Mouse (Mus musculus): Measurements from ENCODE around the gene Ubl4b. TPM values are rescaled to one million over a fixed set of nuclear protein-coding genes. Genes with fewer than 3 reads are reported as not detected.

Gene Ubl4b
- total RNA-seq, 2 experiments from 2014 or later = not detected

DNA sequence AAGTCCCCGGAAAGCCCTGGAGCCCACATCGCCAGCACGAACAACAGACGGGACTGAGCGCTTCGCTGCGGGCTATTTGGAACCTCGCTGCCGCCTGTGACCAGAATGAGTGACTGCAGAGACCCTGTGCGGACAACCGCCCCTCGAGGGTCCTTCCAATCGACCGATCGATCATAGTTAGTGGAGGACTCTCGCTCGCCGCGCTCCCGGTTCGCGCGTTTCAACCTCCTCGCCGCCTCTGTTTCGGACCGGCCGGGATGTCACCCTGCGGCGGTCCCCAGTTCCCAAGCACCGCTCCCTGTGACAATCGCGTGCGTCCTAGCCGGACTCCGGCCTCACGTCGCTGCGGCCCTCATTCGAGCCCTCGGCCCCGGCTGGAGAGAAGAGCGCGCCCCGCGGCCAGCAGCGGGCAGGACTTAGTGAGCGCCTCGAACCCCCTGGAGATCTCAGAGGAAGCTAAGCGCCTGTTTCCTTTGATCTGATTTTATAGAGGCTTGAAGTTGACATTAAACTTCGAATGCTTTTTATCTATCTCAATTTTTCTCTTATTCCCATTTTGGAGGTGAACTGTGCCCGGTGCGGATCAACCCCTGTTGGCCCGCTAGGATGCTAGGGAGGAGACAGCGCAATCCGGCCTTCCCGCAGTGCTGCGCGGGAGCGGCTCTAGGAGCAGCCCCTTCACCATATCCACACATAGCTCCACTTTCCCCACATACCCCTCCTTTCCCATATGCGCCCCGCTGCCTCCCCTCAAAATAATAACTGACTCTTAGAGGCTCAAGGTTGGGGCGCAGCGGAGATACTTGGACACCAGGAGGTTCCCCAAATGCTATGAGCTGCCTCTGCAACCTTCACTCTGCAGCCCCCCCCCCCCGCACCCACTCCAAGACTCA, 28.2 kb upstream of the Ubl4b start:
- no peak for DNase-seq (ENCODE audit: low spot score in 2 of 2)
- H3K4me3 ChIP-seq = peak overlapping the region; percentile 33
- H3K27ac ChIP-seq = no peak overlapping the region

DNA sequence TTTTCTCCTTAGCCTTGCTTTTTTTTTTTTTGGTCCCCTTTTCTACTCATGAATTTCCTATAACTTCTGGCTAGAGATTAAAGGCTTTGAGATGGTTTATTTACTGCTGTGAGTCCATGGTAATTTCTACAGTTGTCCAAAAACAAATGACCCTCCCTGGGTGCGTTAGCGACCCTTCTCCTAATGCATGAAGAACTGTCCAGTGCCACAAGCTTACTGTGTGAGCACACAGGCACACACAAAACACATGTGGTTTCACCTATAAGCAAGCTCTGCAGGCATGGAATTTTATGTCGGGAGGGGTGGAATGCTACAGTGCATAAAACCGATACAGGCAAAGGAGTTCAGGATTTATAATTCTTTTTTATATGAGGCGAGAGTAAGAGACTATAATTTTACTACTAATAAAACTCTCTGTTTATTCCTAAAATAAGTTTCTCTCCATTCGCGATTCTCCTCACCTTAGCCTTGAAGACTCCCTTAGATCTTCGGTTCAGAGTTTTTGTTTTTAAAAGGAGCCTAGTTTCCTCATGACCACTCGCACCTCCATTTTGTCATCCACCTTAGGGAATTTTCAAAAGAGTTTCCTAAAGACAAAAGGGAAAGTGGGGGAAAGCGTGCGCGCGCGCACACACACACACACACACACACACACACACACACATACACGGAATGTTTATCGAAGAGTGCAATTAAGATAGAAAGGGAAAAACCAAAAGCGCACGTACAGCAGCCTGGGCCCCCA, 27.4 kb upstream of the Ubl4b start:
- DNase-seq (ENCODE audit: low spot score in 2 of 2) = no peak
- Histone ChIP-seq H3K27ac (no peak overlapping the region), H3K4me3 (no peak overlapping the region; the same call in 1 of the 2 replicates)
- no peak for TF ChIP-seq CTCF (conservative IDR thresholded peaks at IDR 0.05)

More for the DNA sequence above, 28.2 kb upstream of the Ubl4b start:
- TF ChIP-seq CTCF (conservative IDR thresholded peaks at IDR 0.05) = no peak

DNA sequence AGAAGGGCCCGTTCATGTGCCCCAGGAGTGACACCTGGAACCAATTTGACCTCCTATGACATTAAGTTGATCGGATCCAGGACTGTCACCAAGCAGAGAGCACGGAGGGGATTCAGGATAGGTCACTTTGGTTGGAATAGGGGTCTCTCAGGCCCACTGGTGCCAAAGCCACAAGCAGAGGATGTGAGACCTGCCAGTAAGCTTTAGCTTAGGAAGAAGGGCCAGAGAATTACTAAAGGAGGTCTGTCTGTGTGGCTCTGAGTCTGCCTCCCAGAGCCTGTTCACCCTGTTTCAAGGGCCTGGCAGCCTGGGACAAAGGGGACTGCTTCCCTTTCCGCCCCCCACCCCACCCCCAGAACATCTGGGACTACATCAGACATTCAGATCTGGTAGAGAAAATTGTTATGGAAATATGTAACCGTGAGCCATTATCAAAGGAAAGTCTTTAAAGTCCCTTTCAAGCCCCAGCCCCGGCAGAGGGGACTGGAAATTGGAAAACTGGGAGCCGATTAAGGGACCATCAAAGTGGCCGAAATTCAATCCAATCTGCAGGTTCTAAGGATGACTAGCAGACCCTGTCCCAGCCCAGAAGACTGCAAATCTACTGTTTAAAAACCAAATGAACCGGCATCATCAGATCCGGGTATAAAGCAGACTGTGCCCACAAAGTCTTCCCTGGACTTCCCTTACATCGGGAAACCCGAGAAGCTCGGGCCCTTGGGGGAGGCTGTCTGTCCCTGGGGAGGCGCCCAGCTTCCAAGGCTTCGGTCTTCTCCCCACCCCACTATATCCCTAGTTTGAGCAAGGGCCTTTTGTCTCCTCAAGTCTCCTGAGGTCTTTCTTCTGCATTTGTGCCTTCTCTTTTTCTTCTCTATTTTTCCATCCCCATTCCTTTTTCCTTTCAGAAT, 26.5 kb upstream of the Ubl4b start:
- no peak overlapping the region for H3K27ac ChIP-seq
- no peak for DNase-seq (ENCODE audit: low spot score in 2 of 2)
- no peak overlapping the region for H3K4me3 ChIP-seq
- no peak for TF ChIP-seq CTCF (conservative IDR thresholded peaks at IDR 0.05)

GRCm38 (mm10) chr3:107579466-107579865, 24.6 kb upstream of the Ubl4b start:
- no peak overlapping the region for H3K27ac ChIP-seq
- peak; percentile 54 to 85 for DNase-seq (ENCODE audit: low spot score in 2 of 2)
- peak; percentile 93 for TF ChIP-seq CTCF (conservative IDR thresholded peaks at IDR 0.05)
- H3K4me3 ChIP-seq = no peak overlapping the region

- no peak for DNase-seq (ENCODE audit: low spot score in 2 of 2)
- no peak overlapping the region for H3K4me3 ChIP-seq
These were observed 23.0 kb upstream of the Ubl4b start for GRCm38 (mm10) chr3:107577810-107578390.

GRCm38 (mm10) chr3:107576807-107577206, 21.9 kb upstream of the Ubl4b start:
- no peak overlapping the region for H3K4me3 ChIP-seq
- no peak for DNase-seq (ENCODE audit: low spot score in 2 of 2)
- no peak for TF ChIP-seq CTCF (conservative IDR thresholded peaks at IDR 0.05)
- no peak overlapping the region for H3K27ac ChIP-seq

More at GRCm38 (mm10) chr3:107577810-107578390, 23.0 kb upstream of the Ubl4b start:
- no peak for TF ChIP-seq CTCF (conservative IDR thresholded peaks at IDR 0.05)
- no peak overlapping the region for H3K27ac ChIP-seq

DNA sequence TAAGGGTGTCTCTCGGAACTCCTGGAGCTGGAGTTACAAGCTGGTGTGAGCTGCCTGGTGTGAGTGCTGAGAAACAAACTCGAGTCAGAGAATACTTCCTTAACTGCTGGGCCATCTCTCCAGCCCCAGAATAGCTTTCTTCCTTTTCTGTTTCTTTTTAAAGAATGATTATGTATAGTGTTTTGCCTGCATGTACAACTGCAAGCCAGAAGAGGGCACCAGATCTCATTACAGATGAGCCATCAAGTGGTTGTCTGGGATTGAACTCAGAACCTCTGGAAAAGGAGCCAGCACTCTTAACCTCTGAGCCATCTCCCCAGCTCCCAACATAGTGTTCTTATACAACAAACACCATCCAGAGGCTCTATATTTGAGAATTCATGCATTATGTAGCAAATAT, 16.3 kb upstream of the Ubl4b start:
- Histone ChIP-seq H3K4me3 (no peak overlapping the region), H3K27ac (no peak overlapping the region)
- DNase-seq (ENCODE audit: low spot score in 2 of 2) = no peak
- TF ChIP-seq CTCF (conservative IDR thresholded peaks at IDR 0.05) = peak; percentile 72

GRCm38 (mm10) chr3:107568721-107569120, 13.8 kb upstream of the Ubl4b start:
- DNase-seq (ENCODE audit: low spot score in 2 of 2) = no peak
- TF ChIP-seq CTCF (conservative IDR thresholded peaks at IDR 0.05) = no peak
- H3K4me3 ChIP-seq = no peak overlapping the region
- no peak overlapping the region for H3K27ac ChIP-seq

DNA sequence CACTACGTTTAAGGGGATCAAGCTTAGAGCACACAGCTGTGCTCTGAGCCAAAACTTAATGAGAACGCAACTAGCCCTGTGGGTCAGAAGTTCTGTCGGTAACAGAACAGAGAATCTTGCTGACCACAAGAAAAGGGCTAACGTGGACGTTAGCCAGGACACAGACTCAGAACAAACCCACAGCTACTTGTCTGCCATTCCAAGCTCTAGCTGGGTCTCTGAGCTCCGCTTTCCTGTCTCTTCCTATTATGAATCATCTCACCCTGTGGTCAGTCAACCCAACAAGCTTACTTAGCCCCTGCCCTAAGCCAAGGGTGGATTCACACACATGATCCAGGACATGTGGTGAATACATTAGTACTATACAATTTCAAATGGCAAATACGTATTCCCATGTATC, 12.9 kb upstream of the Ubl4b start:
- H3K27ac ChIP-seq = no peak overlapping the region
- no peak overlapping the region for H3K4me3 ChIP-seq
- DNase-seq (ENCODE audit: low spot score in 2 of 2) = no peak
- TF ChIP-seq CTCF (conservative IDR thresholded peaks at IDR 0.05) = no peak

GRCm38 (mm10) chr3:107565331-107565730, 10.5 kb upstream of the Ubl4b start:
- DNase-seq (ENCODE audit: low spot score in 2 of 2) = no peak
- no peak overlapping the region for H3K4me3 ChIP-seq
- no peak for TF ChIP-seq CTCF (conservative IDR thresholded peaks at IDR 0.05)
- H3K27ac ChIP-seq = no peak overlapping the region

DNA sequence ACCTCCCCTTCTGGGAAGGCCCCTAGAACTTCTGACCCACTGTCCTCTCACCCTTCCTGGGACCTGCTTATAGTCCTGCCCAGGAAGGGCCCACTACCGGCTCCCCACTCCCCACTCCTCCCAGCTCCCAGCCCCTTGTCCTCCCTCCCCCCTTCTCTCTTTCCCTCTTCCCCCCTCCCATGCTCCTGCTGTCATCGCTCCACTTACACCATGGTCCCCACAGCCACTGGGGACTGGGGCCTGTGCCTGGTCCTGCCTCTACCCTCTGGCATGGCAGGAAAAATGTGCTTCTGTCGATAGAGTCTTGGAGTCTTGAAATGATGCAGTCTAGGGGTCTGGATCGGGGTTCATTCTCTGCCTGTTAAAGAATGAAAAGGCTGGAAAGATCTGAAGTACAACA, 9.0 kb upstream of the Ubl4b start:
- Histone ChIP-seq H3K27ac (no peak overlapping the region), H3K4me3 (no peak overlapping the region)
- no peak for DNase-seq (ENCODE audit: low spot score in 2 of 2)
- no peak for TF ChIP-seq CTCF (conservative IDR thresholded peaks at IDR 0.05)

DNA sequence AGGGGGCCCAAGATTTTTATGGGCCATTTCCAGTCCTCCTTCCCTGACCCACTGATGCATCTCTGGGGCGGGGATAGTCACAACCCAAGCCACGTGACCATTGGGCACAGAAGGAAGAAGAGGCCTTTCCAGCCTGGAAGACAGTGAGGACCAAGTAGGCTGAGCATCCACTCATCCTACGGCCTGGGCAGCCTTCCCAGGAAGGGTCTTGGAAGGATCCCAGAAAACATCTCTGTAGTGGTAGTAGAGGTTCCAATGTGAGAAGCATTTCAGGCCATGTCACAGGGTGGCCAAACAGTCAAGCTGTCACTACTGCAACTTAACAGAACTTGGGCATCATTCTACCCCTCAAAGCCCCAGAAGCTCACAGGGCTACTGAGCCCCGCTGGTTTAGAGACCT, 7.7 kb upstream of the Ubl4b start:
- Histone ChIP-seq H3K27ac (no peak overlapping the region), H3K4me3 (no peak overlapping the region)
- no peak for TF ChIP-seq CTCF (conservative IDR thresholded peaks at IDR 0.05)
- DNase-seq (ENCODE audit: low spot score in 2 of 2) = no peak
